Mouse (Mus musculus): Measurements from ENCODE around the gene Mre11a. TPM values are rescaled to one million over a fixed set of nuclear protein-coding genes. Genes with fewer than 3 reads are reported as not detected.

Mre11a gene
- polyA plus RNA-seq (2014; fragmentation: Illumina TruSeq; extraction: RNeasy Lipid Tissue Mini Kit (QIAGEN cat#74804); ENCODE audit: low read depth, low replicate concordance) = 18.3 TPM

DNA sequence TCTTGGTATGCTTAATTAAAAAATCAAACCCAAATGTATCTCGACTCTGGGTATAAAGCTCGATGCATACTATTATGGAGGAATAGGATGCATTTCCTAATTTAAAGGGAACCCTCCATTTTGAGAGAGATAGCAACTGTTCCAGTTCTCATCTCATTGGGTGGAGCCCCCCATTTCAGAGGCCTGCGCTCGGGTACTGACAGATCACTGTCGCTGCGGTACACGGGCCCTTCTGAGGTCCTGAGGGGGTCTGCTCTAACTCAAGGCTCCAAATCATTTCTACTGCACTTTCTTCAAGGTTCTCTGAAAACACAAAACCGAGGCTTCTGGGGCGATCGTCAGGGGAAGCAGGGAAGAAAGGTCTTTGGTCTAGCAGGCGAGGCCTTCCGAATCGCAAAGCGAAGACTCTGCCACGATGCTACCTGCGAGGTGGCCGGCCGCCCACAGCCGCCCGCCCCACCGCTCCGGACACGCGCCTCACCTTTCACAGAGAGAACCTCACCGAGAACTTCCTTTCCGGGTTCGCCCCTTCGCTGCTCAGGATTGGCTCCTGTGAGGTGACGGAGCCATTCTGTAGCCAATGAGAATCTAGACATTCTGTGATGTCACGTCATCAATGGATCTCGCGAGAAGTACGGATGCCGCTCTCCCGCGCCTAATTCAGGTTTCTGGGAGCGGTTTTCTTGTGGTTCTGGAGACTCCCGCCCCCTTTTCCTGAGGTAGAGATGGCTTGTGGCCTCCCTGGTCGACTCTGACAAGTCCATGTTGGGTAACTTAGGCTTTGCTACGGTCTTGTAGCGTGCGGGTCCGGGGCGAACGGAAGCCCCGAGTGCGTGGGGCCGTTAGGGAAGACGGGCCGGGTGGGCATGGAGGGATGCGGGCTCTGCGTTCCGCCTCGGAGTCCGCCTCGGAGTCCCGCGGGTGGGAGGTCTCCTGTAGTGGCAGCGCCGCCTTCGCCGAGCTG lies at the start of gene Mre11a, which contains the start of gene Ankrd49:
Gene Mre11a, plus strand, starts transcription at position 616 of the 964 bp plus-strand sequence.
Gene Ankrd49, minus strand, starts transcription at position 818 of the 964 bp plus-strand sequence.

DNA sequence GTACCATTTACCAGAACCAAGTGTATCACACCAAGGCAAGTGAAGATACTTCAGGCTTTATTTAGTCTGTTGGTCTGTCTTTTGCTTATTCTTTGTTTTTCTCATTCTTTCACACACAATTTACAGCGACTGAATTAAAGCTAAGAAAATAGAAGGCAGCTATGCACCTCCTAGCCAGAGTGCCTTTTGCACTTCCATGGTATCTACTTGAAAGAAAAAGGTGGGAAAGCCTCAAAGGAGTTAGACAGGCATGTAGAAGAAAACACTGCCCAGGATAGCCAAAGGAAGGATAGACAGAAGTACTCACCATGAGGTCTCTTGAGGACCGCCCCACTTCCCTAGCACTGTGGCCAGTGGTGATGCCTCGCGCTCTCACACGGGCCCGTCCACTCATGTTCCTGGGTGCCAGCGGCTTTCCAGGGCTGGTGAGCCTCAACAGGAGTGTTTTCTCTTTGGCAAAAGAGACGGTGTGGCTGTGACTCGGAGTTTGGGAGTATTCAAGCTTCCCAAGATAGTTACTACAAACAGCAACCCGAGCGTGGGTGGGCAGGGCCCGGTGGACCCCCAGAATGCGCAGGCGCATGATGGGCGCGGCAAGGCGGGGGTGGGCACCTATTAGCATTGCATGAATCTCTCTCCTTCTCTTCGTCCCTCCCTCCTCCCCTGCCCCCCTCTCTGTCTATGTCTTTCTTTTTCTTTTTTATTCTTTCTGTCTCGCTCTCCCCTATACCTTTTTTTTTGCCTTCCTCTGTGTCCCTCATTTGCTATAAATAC lies 44.1 kb upstream of the Mre11a start, which contains the start of gene Piwil4:
Gene Piwil4, minus strand, starts transcription at position 583 of the 774 bp plus-strand sequence.

GRCm38 (mm10) chr9:14752001-14752522 lies 32.4 kb upstream of the Mre11a start, which contains the start of gene Fut4:
TSS of gene Fut4 (minus strand) at chr9:14752393.

GRCm38 (mm10) chr9:14770803-14771471 lies 13.5 kb upstream of the Mre11a start, which contains the start of gene 1700012B09Rik:
TSS of gene 1700012B09Rik (minus strand) at chr9:14771030.

DNA sequence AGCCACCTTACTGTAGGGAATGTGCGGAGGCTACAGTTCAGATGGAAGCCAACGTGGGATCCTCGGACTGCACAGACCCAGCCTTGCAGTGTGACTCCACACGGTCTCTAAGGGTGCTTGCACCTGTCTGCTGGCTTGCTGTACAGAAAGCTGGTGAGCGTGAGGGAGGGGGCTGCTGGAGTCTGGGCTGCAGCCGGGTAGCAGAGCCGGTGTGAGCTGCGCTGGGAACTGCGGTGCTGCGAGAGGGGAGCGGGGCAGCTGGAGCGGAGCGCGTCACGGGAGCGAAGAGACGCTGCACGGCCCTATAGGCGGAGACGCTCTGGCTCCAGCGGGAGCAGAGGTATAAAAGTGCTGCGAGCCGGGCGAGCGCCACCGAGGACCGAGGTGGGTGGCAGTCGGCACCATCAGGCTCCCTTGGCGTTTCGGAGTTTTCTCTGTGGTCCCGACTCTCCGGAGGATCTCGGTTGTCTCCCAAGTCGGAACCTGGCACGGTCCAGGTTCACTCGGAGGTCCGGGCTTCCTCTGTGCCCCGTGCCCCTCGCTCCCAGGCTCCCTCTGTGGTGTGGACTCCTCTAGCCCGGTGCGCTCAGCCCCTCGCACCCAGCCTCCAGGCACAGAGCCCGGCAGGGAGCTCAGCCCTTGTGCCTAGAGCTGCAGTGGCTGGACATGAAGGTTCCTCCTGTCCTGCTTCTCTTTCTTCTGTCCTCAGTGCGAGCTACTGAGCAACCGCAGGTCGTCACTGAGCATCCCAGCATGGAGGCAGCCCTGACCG lies 75.6 kb downstream of the Mre11a start, which contains the start of gene Gpr83:
Gene Gpr83, plus strand, starts transcription at position 343 of the 772 bp plus-strand sequence.

Other genes with a start within 250 kb of the Mre11a start
- 6.5 TPM for gene Amotl1, start 139.6 kb upstream of the Mre11a start, polyA plus RNA-seq (2014; fragmentation: Illumina TruSeq; extraction: RNeasy Lipid Tissue Mini Kit (QIAGEN cat#74804); ENCODE audit: low read depth, low replicate concordance)
- not detected for gene Piwil4, start 43.9 kb upstream of the Mre11a start, polyA plus RNA-seq (2014; fragmentation: Illumina TruSeq; extraction: RNeasy Lipid Tissue Mini Kit (QIAGEN cat#74804); ENCODE audit: low read depth, low replicate concordance)
- gene Fut4, start 32.3 kb upstream of the Mre11a start, polyA plus RNA-seq (2014; fragmentation: Illumina TruSeq; extraction: RNeasy Lipid Tissue Mini Kit (QIAGEN cat#74804); ENCODE audit: low read depth, low replicate concordance) = 1.7 TPM
- gene 1700012B09Rik, start 13.6 kb upstream of the Mre11a start, polyA plus RNA-seq (2014; fragmentation: Illumina TruSeq; extraction: RNeasy Lipid Tissue Mini Kit (QIAGEN cat#74804); ENCODE audit: low read depth, low replicate concordance) = not detected
- 28.0 TPM for gene Ankrd49, start 202 bp downstream of the Mre11a start, polyA plus RNA-seq (2014; fragmentation: Illumina TruSeq; extraction: RNeasy Lipid Tissue Mini Kit (QIAGEN cat#74804); ENCODE audit: low read depth, low replicate concordance)
- not detected for gene Gpr83, start 75.6 kb downstream of the Mre11a start, polyA plus RNA-seq (2014; fragmentation: Illumina TruSeq; extraction: RNeasy Lipid Tissue Mini Kit (QIAGEN cat#74804); ENCODE audit: low read depth, low replicate concordance)
- gene Izumo1r, start 119.3 kb downstream of the Mre11a start, polyA plus RNA-seq (2014; fragmentation: Illumina TruSeq; extraction: RNeasy Lipid Tissue Mini Kit (QIAGEN cat#74804); ENCODE audit: low read depth, low replicate concordance) = not detected

All from kidney, adult 10 weeks (tissue).